Mouse (Mus musculus) limb, embryonic 12.5 days (tissue): ENCODE results near the gene Ddo. TPM values are rescaled to one million over a fixed set of nuclear protein-coding genes. Genes with fewer than 3 reads are reported as not detected.

Experiments used
- ATAC-seq: fragments of 200-750 bp; cut with Nextera tagmentation; 2 replicates; pipeline ENCODE4 v1.8.0; 2017; ENCODE audit warnings: low read depth, moderate TSS enrichment; ENCODE audit not compliant: insufficient number of reproducible peaks, insufficient read depth, low FRiP score, low TSS enrichment
- H3K27ac ChIP-seq: fragments of 300-500 bp; sonication (generic); 2 replicates; pipeline ENCODE4 v1.5.1; 2016; ENCODE audit warnings: mild to moderate bottlenecking, moderate library complexity
- H3K27me3 ChIP-seq: fragments of 300-500 bp; sonication (generic); 2 replicates; pipeline ENCODE4 v1.6.1; 2016; ENCODE audit warnings: mild to moderate bottlenecking, moderate library complexity
- H3K36me3 ChIP-seq: fragments of 300-500 bp; sonication (generic); 2 replicates; pipeline ENCODE4 v1.6.1; 2016; ENCODE audit warnings: mild to moderate bottlenecking, moderate library complexity
- H3K4me1 ChIP-seq: fragments of 300-500 bp; sonication (generic); replicated peaks from 2 replicates; pipeline ENCODE4 v1.6.1; 2016
- H3K4me2 ChIP-seq: fragments of 300-500 bp; sonication (generic); 2 replicates; pipeline ENCODE4 v1.6.1; 2016; ENCODE audit warnings: mild to moderate bottlenecking, moderate library complexity
- H3K4me3 ChIP-seq: fragments of 300-500 bp; sonication (generic); replicated peaks from 2 replicates; pipeline ENCODE4 v1.5.1; 2016; ENCODE audit warnings: mild to moderate bottlenecking
- H3K9ac ChIP-seq: fragments of 300-500 bp; sonication (generic); replicated peaks from 2 replicates; pipeline ENCODE4 v1.6.1; 2016; ENCODE audit warnings: mild to moderate bottlenecking, moderate library complexity
- H3K9me3 ChIP-seq: fragments of 300-500 bp; sonication (generic); 2 replicates; pipeline ENCODE4 v1.6.1; 2016; ENCODE audit warnings: mild to moderate bottlenecking, moderate library complexity
- WGBS: fragments of 180-500 bp; shearing (Covaris S2); methylation state at CpG from one replicate; pipeline ENCODE4 v1.1.7; 2016; 5-methylcytosine and 5-hydroxymethylcytosine counted together
- polyA plus RNA-seq: library from polyadenylated mRNA; unstranded; fragments of >200 nt; fragmentation: Nextera tagmentation; extraction: Ambion mirVana; gene quantifications from 2 replicates; pipeline ENCODE4 v1.2.1, GENCODE M21; 2016

The Ddo gene
- polyA plus RNA-seq, 1 experiment from 2014 or later: not detected

DNA sequence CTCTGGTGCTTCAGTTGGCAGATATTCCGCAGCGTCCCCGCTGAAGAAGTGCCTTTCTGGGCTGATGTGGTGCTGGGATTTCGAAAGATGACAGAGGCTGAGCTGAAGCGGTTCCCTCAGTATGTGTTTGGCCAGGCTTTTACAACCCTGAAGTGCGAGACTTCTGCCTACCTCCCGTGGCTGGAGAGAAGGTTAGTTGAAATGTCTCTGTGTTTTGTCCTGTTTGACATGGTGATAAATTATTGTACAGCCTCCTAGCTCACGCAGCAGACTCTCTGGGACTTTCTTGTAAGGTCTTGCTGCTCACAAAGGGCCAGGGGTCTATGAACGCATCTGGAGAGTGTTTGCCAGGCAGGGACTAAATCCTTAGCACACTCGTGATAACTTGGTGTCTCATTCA, 7.5 kb downstream of the Ddo start:
- no peak overlapping the region for H3K27ac ChIP-seq
- no peak for ATAC-seq

DNA sequence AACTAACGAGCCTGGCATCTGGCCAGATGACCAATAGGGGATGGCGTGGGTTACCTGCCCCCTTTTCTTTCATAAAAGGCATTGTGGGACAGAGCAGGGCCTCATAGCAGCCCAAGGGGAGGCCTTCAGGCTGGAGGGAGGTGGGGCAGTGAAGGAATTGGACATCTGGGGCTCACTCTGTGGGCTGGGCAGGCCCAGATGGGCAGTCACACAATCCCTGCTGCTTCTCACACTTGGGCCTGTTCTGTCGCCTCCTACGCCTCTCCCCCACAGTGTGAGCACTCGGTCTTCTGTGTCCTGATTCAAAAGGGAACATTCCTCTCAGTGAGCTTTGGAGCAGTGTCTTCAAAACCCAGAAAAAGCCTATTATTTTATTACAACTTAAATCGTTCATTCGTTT, 8.5 kb downstream of the Ddo start:
- Histone ChIP-seq H3K9me3 (no peaks in the 10 kb centered on the region), H3K27ac (no peak overlapping the region), H3K36me3 (no peaks in the 10 kb centered on the region), H3K9ac (no peak overlapping the region), H3K4me3 (no peak overlapping the region), H3K27me3 (no peaks in the 10 kb centered on the region), H3K4me2 (peak overlapping the region; percentile 23; the same call in 1 of the 2 replicates), H3K4me1 (peaks cover 25% of the 10 kb centered on the region)
- WGBS: 28% methylated on average over 7 of the region's 7 CpGs
- ATAC-seq: peak; percentile 59; the same call in 1 of the 2 replicates

More for the DNA sequence above, 7.5 kb downstream of the Ddo start:
- Histone ChIP-seq H3K4me1 (peaks cover 25% of the 10 kb centered on the region), H3K36me3 (no peaks in the 10 kb centered on the region), H3K27me3 (no peaks in the 10 kb centered on the region), H3K4me3 (no peak overlapping the region), H3K4me2 (peak overlapping the region; percentile 6; the same call in 1 of the 2 replicates), H3K9me3 (no peaks in the 10 kb centered on the region), H3K9ac (no peak overlapping the region)
- WGBS: 14% methylated on average over 10 of the region's 10 CpGs

DNA sequence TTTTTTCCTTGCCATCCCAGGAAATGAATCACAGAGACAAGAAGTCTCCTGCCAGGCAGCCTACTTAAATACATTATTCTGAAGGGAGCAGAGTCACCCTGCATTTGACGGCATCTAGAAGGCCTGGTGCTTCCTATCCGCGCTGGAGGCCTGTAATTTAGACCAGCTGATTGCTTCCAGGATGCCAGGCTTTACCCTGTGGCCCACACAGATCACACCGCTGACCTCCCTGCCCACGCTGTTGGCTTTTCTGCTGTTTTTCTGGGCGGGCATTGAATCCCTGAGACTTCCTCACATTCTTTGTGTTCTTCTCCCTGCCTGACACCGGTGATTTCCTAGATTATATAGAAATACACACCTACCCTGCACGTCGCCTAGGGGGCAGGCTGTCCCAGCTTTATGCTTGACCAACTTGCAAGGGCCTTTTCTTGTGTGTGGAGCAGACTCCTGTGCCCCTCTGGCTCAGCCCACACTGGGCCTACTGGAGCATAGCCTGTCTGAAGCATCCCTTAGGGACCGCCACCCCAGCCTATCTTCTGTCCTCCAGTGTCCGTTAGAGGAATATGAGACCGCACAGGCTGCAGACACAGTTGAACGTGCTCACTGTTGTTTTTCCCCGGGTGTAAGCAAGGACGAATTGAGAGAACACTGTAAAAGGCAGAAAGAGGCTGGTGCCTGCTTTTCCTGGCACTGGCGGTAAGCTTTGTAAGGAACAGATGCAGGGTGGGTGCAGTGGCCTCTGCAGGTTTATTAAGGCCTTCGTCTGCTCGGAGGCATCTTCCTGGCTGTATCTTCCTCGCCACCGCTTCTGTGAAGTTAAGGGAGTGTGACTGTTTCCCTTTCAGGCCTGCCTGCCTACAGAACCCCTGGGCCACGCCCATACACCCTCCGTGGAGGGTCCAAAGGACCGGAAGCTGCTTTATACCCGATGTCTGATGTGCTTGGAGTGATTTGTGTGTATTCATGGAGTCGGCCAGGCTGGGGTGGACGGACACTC, 9.3 kb downstream of the Ddo start:
- ATAC-seq: no peak
- no peaks in the 10 kb centered on the region for H3K36me3 ChIP-seq
- 0 out of 2 replicates have a peak overlapping the region, but pooled peaks have one; percentile 19 for H3K27ac ChIP-seq
- WGBS: 53% methylated on average over 26 of the region's 26 CpGs
- H3K9ac ChIP-seq: no peak overlapping the region
- no peaks in the 10 kb centered on the region for H3K27me3 ChIP-seq
- H3K4me3 ChIP-seq: no peak overlapping the region
- H3K4me1 ChIP-seq: peaks cover 25% of the 10 kb centered on the region
- H3K4me2 ChIP-seq: no peak overlapping the region
- H3K9me3 ChIP-seq: no peaks in the 10 kb centered on the region

DNA sequence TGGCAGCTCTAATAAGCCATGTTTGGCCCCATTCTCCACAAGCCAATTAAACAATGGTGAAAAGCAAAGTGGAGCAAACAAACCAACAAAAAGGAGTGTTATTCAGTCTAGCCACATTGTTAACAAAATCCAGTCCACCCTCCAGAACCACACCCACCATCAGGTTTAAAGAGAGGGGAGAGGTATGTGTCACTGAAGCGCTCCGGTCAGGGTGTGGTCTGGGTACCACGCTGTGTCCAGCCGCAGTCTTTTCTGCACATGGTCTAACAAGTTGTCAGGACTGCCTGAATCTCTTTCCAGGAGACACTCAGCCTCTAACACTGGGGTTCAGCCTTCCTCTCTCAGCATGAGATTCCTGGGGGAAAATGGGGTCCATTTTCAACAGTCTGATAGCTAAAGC, 10.6 kb downstream of the Ddo start:
- no peak for ATAC-seq
- 91% methylated on average over 4 of the region's 4 CpGs for WGBS
- H3K27me3 ChIP-seq: no peaks in the 10 kb centered on the region
- H3K9ac ChIP-seq: no peak overlapping the region
- no peaks in the 10 kb centered on the region for H3K9me3 ChIP-seq
- H3K4me3 ChIP-seq: no peak overlapping the region
- peaks cover 25% of the 10 kb centered on the region for H3K4me1 ChIP-seq
- no peak overlapping the region for H3K27ac ChIP-seq
- no peak overlapping the region for H3K4me2 ChIP-seq
- H3K36me3 ChIP-seq: no peaks in the 10 kb centered on the region

DNA sequence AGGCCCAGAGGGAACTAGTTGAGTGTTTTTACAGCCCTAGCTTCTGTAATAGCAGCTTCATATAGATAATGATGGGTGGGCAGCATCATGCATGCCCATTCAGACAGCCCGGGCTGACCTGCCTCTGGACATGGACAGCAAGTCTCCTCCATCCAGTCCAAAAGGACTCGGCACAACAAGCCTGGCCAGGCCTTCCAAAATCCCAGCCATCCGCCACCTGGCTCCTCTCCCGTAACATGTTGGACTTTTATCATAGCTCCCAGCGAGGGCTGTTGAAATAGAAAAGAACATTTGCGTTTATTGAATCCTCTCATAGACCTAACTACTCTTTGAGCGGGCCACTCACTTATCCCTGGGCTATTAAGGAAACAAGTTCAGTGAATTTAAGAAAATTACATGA, 12.1 kb downstream of the Ddo start:
- H3K4me2 ChIP-seq: no peak overlapping the region
- no peaks in the 10 kb centered on the region for H3K36me3 ChIP-seq
- H3K27ac ChIP-seq: no peak overlapping the region
- peaks cover 25% of the 10 kb centered on the region for H3K4me1 ChIP-seq
- H3K4me3 ChIP-seq: no peak overlapping the region
- peaks cover 3% of the 10 kb centered on the region; the same call in 1 of the 2 replicates for H3K27me3 ChIP-seq
- WGBS: 78% methylated on average over 7 of the region's 7 CpGs
- ATAC-seq: no peak
- peaks cover 6% of the 10 kb centered on the region; the same call in 1 of the 2 replicates for H3K9me3 ChIP-seq
- no peak overlapping the region for H3K9ac ChIP-seq

DNA sequence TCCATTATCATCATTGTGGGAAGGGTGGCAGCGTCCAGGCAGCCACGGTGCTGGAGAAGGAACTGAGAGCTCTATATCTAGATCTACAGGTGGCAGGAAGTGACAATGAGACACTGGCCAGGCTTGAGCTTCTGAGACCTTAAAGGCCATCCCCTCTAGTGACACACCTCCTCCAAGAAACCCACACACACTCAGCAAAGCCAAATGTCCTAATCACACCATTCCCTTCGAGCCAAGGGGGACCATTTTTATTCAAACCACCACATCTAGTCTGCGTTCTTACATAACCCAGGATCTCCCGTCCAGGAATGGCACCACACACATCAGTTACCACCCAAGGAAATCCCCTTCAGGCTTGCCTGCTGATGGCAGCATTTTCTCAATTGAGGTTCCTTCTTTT, 13.3 kb downstream of the Ddo start:
- no peak overlapping the region for H3K9ac ChIP-seq
- H3K27ac ChIP-seq: no peak overlapping the region
- peaks cover 3% of the 10 kb centered on the region; the same call in 1 of the 2 replicates for H3K27me3 ChIP-seq
- peaks cover 11% of the 10 kb centered on the region for H3K9me3 ChIP-seq
- H3K4me1 ChIP-seq: peaks cover 15% of the 10 kb centered on the region
- H3K4me2 ChIP-seq: no peak overlapping the region
- no peak overlapping the region for H3K4me3 ChIP-seq
- whole genome bisulfite sequencing: 83% methylated on average over 5 of the region's 5 CpGs
- no peaks in the 10 kb centered on the region for H3K36me3 ChIP-seq
- ATAC-seq: no peak

DNA sequence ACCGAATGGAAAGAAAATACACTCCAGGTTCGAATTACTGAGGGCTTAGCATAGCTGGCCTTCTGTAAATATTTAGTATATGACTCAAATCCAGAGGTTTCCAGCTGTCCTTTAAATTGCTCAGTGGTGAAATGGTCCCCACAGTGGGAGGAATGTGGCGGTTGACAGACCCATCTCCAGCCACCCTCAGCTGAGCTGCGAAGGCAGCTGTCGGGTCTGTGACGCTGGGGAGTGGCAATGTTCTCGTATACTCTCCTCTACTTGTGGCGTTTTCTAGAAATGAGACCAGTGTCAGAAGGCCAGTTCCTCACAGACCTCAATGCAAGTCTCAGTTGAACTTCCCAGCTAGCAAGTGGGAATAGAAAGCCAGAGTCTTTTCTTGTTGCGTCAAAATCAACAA, 14.6 kb downstream of the Ddo start:
- ATAC-seq: no peak
- no peak overlapping the region for H3K4me2 ChIP-seq
- H3K4me3 ChIP-seq: no peak overlapping the region
- H3K4me1 ChIP-seq: peaks cover 2% of the 10 kb centered on the region
- WGBS: 70% methylated on average over 9 of the region's 9 CpGs
- H3K9me3 ChIP-seq: peaks cover 11% of the 10 kb centered on the region
- no peak overlapping the region for H3K9ac ChIP-seq
- peaks cover 3% of the 10 kb centered on the region; the same call in 1 of the 2 replicates for H3K27me3 ChIP-seq
- H3K36me3 ChIP-seq: no peaks in the 10 kb centered on the region
- no peak overlapping the region for H3K27ac ChIP-seq

DNA sequence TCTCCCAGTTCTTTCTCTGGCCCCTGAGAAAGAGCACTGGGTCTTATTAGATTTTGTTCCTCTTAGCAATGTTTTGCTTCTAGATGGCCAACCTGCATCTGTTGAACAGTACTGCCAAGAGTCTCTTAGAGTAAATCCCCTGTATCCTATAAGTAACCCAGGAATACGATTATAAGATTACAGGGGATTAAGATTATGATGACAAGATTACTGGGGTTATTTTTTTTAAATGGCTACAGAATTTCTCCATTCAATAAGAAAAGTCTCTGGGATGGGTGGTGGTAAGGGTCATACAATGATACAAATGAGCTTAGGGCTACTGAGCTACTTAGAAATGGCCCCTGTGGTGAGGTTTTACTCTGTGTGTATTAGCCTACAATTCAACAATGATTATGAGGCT, 15.5 kb downstream of the Ddo start:
- Histone ChIP-seq H3K36me3 (no peaks in the 10 kb centered on the region), H3K27ac (no peak overlapping the region), H3K4me3 (no peak overlapping the region), H3K9me3 (peaks cover 11% of the 10 kb centered on the region), H3K4me2 (no peak overlapping the region), H3K4me1 (no peaks in the 10 kb centered on the region; the same call in 1 of the 2 replicates), H3K27me3 (peaks cover 3% of the 10 kb centered on the region; the same call in 1 of the 2 replicates), H3K9ac (no peak overlapping the region)
- WGBS: 76% methylated on average over 1 of the region's 1 CpGs
- no peak for ATAC-seq

DNA sequence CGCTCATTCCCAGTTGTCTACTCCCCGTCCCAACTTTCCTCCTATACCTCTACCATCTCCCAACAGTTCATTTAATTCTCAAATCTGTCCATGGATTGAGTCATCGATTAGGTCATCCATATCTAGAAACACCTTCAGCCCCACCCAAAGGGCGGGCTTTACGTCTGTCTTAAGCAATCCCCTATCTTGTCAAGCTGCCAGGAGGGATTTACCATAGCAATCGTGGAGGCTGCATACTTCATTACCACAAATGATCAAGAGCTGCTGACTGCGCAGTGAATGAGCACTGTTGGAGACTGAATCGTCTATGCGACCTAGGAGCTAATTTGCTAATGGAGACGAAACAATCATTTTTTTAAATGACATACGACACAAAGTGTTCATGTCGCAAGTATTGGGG, 19.0 kb downstream of the Ddo start:
- Histone ChIP-seq H3K27me3 (peaks cover 3% of the 10 kb centered on the region; the same call in 1 of the 2 replicates), H3K4me3 (no peak overlapping the region), H3K27ac (no peak overlapping the region), H3K9me3 (peaks cover 11% of the 10 kb centered on the region), H3K9ac (no peak overlapping the region), H3K36me3 (no peaks in the 10 kb centered on the region), H3K4me1 (peaks cover 5% of the 10 kb centered on the region), H3K4me2 (no peak overlapping the region)
- WGBS: 89% methylated on average over 12 of the region's 12 CpGs
- no peak for ATAC-seq

DNA sequence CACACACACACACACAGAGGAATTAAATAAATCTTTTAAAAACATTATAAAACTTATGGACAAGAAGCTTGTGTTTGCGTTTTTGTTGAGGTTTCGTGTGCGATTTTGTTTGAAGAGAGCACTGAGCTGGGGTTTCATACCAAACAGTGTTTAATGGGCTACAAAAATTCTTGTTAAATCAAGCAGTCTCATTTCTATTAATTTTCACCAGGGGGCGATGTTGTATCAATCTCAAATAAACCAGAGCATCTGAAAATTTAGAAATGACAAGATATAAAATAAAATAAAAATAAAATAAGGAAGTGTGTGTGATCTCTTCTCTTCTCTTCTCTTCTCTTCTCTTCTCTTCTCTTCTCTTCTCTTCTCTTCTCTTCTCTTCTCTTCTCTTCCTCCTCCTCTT, 19.8 kb downstream of the Ddo start:
- Histone ChIP-seq H3K27ac (no peak overlapping the region), H3K4me1 (peaks cover 12% of the 10 kb centered on the region), H3K36me3 (no peaks in the 10 kb centered on the region), H3K27me3 (peaks cover 3% of the 10 kb centered on the region; the same call in 1 of the 2 replicates), H3K4me3 (no peak overlapping the region), H3K4me2 (no peak overlapping the region), H3K9me3 (peaks cover 11% of the 10 kb centered on the region), H3K9ac (no peak overlapping the region)
- 26% methylated on average over 4 of the region's 4 CpGs for WGBS
- ATAC-seq: no peak

DNA sequence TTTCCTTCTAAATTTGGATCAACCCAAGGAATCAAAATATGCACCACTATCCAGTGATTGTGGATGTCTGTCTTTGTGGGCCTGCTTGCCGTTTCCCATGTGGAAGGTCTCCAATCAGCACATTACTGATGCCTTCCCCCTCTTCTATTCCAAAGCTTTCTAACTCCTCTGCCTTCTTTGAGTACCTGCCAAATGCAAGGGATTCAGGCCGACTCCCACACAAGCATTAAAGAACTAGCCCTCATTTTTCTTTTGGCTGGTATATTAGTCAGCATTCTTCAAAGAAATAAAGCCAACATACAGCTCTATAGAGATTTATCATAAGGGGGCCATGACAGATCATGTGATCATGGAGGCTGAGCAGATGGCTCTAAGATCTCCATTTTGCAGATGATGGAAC, 21.9 kb downstream of the Ddo start:
- Histone ChIP-seq H3K9me3 (peaks cover 5% of the 10 kb centered on the region; the same call in 1 of the 2 replicates), H3K9ac (no peak overlapping the region), H3K4me3 (no peak overlapping the region), H3K4me2 (no peak overlapping the region), H3K36me3 (no peaks in the 10 kb centered on the region), H3K27ac (no peak overlapping the region), H3K27me3 (no peaks in the 10 kb centered on the region), H3K4me1 (peaks cover 12% of the 10 kb centered on the region)
- 87% methylated on average over 2 of the region's 2 CpGs for WGBS
- no peak for ATAC-seq
